Mouse (Mus musculus): ENCODE measurements around the gene Car7. TPM values are rescaled to one million over a fixed set of nuclear protein-coding genes. Genes with fewer than 3 reads are reported as not detected.
A peak's percentile ranks its signal among the peaks of the same experiment; 100 is the strongest.

Car7 gene
- 2.8 and 3.6 TPM in 2 replicates for polyA plus RNA-seq (2012; ENCODE audit: insufficient read depth, insufficient read length, missing spikeins)

GRCm38 (mm10) chr8:104533971-104534778 lies at the start of gene Car7, which contains the start of gene Nae1:
TSS of gene Car7 (plus strand) at chr8:104534689.
TSS of gene Nae1 (minus strand) at chr8:104534637.
- H3K4me3 ChIP-seq (ENCODE audit: insufficient read depth, low read depth, low read length): peak within 1 kb of the TSS; percentile 95
- H3K4me1 ChIP-seq (ENCODE audit: control insufficient read depth, insufficient read depth, insufficient read length, low read length): peaks cover 3% of the 10 kb centered on the region; the same call in 1 of the 2 replicates
- peak within 1 kb of the TSS; percentile 75 for H3K27ac ChIP-seq (replicated peaks; ENCODE audit: low read depth, low read length)

DNA sequence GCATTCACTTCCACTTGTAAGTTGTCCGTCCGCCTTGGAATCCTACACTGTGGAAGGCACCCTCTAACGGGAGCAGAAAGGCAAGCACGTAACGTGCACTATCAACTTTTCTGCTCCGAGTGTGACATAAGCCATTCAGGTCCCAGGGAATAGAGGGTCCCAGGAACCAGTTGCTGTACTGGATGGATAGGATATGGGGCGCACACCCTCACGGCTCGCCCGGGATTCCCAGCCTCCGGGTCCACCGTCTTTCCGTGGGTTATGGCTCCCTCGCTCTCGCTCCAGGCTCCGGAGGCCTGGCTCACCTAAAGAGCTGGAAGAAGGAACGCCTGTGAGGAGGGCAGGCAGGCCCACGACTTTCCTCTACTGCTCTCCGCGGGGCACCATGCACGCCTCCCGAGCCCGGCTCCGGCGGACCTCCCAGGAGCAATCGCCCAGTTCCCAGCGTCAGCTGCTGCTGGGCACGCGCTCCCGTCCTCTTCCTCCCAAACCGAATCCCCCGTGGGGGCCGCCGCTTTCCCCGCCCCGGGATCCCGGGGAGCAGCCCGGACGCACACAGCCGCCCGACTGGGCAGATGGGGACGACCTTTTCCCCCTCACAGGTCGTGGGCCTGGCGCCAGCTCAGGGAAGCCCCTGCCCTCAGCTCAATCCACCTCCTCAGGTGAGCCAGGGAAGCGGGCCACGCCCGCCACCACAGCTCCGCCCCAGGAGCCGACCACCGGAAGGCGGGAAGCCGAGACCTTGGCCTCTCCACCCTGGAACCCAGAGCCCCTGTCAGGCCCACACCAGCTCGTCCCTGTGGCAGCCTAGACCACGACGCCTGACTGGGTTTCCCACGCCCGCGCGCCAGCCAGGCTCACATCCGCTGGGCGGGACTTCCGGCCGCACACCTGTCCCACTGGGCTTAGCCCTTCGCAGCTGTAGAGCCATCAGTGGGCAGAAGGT lies 25.2 kb upstream of the Car7 start, which contains the start of gene Terb1:
Gene Terb1, minus strand, starts transcription at position 850 of the 946 bp plus-strand sequence.
- Histone ChIP-seq H3K4me3 (ENCODE audit: insufficient read depth, low read depth, low read length) (peak within 1 kb of the TSS; percentile 56), H3K4me1 (ENCODE audit: control insufficient read depth, insufficient read depth, insufficient read length, low read length) (no peaks in the 10 kb centered on the region), H3K27ac (replicated peaks; ENCODE audit: low read depth, low read length) (no peak within 1 kb of the TSS)

DNA sequence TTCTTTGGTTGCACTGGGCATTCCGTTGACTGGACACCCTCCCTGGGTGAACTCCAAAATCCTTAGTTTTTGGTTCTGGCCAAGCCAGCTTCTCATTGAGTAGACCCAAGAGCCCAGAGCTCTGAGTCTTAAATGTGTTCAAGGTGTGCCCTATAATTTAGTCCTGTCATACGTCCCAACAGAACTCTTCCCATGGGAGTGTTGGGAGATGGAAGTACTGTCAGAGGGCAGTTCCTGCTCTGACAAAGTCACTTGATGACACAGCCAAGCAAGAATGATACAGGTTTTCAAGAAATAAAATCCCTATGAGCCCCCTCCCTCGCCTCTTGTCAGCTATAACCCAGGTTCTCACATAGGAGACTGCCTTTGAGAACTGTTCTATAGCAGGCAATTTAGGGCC lies 24.4 kb upstream of the Car7 start:
- peak overlapping the region; percentile 56; the same call in 1 of the 2 replicates for H3K4me3 ChIP-seq (ENCODE audit: insufficient read depth, low read depth, low read length)
- H3K4me1 ChIP-seq (ENCODE audit: control insufficient read depth, insufficient read depth, insufficient read length, low read length): no peaks in the 10 kb centered on the region
- H3K27ac ChIP-seq (replicated peaks; ENCODE audit: low read depth, low read length): no peak overlapping the region

DNA sequence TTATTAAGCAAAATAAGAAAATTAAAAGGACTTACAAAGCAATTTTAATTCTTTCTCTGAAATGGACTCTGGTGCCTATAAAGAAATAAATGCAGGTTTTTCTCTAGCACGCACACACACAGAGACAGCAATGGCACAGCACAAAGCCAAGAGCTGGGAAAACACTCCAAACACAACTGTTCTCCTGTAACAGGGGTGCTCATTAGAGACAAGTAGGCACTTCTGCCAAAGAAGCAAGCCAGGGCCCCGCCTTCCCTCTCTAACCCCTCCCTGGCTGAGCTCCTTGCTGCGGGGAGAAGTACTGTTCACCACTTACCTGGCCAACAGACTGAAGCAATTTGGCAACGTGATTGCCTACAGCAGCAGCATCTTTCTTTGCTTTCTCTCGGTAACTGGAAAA lies 16.6 kb upstream of the Car7 start:
- no peak overlapping the region for H3K4me3 ChIP-seq (ENCODE audit: insufficient read depth, low read depth, low read length)
- no peak overlapping the region for H3K27ac ChIP-seq (replicated peaks; ENCODE audit: low read depth, low read length)
- H3K4me1 ChIP-seq (ENCODE audit: control insufficient read depth, insufficient read depth, insufficient read length, low read length): no peaks in the 10 kb centered on the region

DNA sequence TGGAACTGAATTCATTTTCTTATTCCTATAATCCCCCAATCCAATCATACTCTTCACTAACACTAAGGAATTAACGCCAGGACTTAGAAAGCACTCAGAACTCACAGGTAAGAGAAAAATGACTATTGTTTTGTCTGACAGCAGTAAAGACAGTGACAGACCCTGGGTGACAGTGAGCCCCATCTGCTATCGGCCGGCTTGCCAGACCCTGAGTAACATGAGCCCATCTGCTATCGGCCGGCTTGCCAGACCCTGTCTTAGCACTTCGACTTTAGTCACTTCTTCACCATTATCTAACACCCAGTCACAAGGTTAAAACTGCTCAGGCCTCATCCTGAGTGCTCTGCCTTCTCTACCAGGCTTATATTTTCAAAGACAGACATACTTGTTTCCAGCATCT lies 4.8 kb upstream of the Car7 start:
- Histone ChIP-seq H3K4me1 (ENCODE audit: control insufficient read depth, insufficient read depth, insufficient read length, low read length) (no peaks in the 10 kb centered on the region), H3K27ac (replicated peaks; ENCODE audit: low read depth, low read length) (no peak overlapping the region), H3K4me3 (ENCODE audit: insufficient read depth, low read depth, low read length) (no peak overlapping the region)

- peaks cover 3% of the 10 kb centered on the region; the same call in 1 of the 2 replicates for H3K4me1 ChIP-seq (ENCODE audit: control insufficient read depth, insufficient read depth, insufficient read length, low read length)
- H3K27ac ChIP-seq (replicated peaks; ENCODE audit: low read depth, low read length): no peak overlapping the region
- H3K4me3 ChIP-seq (ENCODE audit: insufficient read depth, low read depth, low read length): peak overlapping the region; percentile 95
Observed at GRCm38 (mm10) chr8:104533551-104533950, 938 bp upstream of the Car7 start.

DNA sequence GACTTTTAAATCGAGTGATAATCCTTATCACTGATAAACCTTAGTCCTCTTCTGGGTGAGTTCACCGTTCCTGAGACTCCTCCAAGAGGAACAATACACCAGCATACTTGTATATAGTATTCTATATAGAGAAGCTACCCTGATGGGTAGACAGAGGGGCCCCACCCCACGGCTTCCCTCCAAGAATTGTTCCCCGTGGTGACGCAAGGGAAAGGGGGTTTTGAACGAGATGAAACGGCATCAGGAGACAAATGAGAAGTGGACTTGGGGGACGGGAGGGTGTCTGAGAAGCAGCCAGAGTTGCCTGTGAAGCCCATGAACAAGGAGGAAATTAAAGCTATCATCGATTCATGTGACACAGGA lies 271 bp downstream of the Car7 start:
- peak overlapping the region; percentile 75 for H3K27ac ChIP-seq (replicated peaks; ENCODE audit: low read depth, low read length)
- H3K4me1 ChIP-seq (ENCODE audit: control insufficient read depth, insufficient read depth, insufficient read length, low read length): peaks cover 3% of the 10 kb centered on the region; the same call in 1 of the 2 replicates
- H3K4me3 ChIP-seq (ENCODE audit: insufficient read depth, low read depth, low read length): peak overlapping the region; percentile 70

- Histone ChIP-seq H3K4me3 (ENCODE audit: insufficient read depth, low read depth, low read length) (peak overlapping the region; percentile 70), H3K27ac (replicated peaks; ENCODE audit: low read depth, low read length) (peak overlapping the region; percentile 75), H3K4me1 (ENCODE audit: control insufficient read depth, insufficient read depth, insufficient read length, low read length) (peaks cover 3% of the 10 kb centered on the region; the same call in 1 of the 2 replicates)
Observed at GRCm38 (mm10) chr8:104535378-104535777, 889 bp downstream of the Car7 start.

DNA sequence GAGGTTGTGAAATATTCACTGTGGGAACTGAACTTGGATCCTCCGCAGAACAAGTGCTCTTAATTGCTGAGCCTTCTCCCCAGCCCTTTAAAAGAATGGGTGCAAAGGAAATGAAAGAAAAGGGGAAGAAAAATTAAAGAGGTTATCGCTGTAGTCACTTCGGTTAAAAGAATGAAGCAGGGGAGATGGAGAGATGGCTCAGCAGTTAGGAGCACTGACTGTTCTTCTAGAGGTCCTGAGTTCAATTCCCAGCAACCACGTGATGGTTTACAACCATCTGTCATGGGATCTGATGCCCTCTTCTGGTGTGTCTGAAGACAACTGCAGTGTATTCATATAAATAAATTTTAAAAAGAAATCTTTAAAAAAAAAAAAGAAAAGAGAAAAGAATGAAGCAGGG lies 1.5 kb downstream of the Car7 start:
- Histone ChIP-seq H3K4me3 (ENCODE audit: insufficient read depth, low read depth, low read length) (peak overlapping the region; percentile 70), H3K27ac (replicated peaks; ENCODE audit: low read depth, low read length) (0 out of 2 replicates have a peak overlapping the region, but pooled peaks have one; percentile 75), H3K4me1 (ENCODE audit: control insufficient read depth, insufficient read depth, insufficient read length, low read length) (peaks cover 3% of the 10 kb centered on the region; the same call in 1 of the 2 replicates)

DNA sequence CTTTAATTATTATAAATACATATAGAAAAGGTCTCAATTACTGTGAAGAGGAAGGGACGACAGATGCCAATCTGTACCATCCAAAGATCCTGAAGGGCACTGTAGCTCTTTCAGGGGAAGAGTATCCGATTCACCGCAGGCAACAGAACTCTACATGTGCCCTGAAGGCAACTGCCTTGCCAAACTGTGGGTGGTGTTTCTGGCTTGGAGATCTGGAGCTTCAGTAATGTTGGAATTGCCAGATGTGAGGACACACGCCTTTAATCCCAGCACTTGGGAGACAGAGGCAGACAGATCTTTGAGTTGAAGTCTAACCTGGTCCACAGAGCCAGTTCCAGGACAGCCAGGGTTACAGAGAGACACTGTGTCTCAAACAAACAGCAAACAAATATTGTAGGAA lies 4.4 kb downstream of the Car7 start:
- Histone ChIP-seq H3K27ac (replicated peaks; ENCODE audit: low read depth, low read length) (no peak overlapping the region), H3K4me3 (ENCODE audit: insufficient read depth, low read depth, low read length) (no peak overlapping the region), H3K4me1 (ENCODE audit: control insufficient read depth, insufficient read depth, insufficient read length, low read length) (peaks cover 5% of the 10 kb centered on the region; the same call in 1 of the 2 replicates)

GRCm38 (mm10) chr8:104539566-104539965 lies 5.1 kb downstream of the Car7 start:
- H3K4me3 ChIP-seq (ENCODE audit: insufficient read depth, low read depth, low read length): no peak overlapping the region
- peaks cover 5% of the 10 kb centered on the region; the same call in 1 of the 2 replicates for H3K4me1 ChIP-seq (ENCODE audit: control insufficient read depth, insufficient read depth, insufficient read length, low read length)
- no peak overlapping the region for H3K27ac ChIP-seq (replicated peaks; ENCODE audit: low read depth, low read length)

GRCm38 (mm10) chr8:104540238-104540637 lies 5.7 kb downstream of the Car7 start:
- Histone ChIP-seq H3K4me1 (ENCODE audit: control insufficient read depth, insufficient read depth, insufficient read length, low read length) (peaks cover 5% of the 10 kb centered on the region; the same call in 1 of the 2 replicates), H3K27ac (replicated peaks; ENCODE audit: low read depth, low read length) (no peak overlapping the region), H3K4me3 (ENCODE audit: insufficient read depth, low read depth, low read length) (peak overlapping the region; percentile 61; the same call in 1 of the 2 replicates)

- peak overlapping the region; percentile 58 for H3K27ac ChIP-seq (replicated peaks; ENCODE audit: low read depth, low read length)
- peaks cover 4% of the 10 kb centered on the region; the same call in 1 of the 2 replicates for H3K4me1 ChIP-seq (ENCODE audit: control insufficient read depth, insufficient read depth, insufficient read length, low read length)
- peak overlapping the region; percentile 61 for H3K4me3 ChIP-seq (ENCODE audit: insufficient read depth, low read depth, low read length)
Observed at GRCm38 (mm10) chr8:104540710-104541514, 6.4 kb downstream of the Car7 start.

DNA sequence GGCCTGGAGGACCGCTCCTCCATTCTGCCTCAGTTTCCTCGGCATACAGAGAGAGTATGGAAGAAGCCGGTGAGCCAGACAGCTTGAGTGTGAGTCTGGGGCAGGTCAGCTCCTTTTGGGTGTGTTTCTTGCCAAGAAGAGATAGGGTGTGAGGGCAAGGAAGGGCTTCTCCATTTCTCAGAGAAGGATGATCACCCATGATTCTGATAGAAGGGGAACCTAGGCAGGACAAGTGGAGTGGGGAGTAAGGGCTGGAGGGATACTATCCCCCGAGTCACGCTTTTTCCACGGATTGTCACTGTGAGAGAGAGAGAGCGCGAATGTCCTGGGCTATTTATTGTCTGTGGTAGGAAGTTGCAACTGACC lies 7.0 kb downstream of the Car7 start:
- Histone ChIP-seq H3K27ac (replicated peaks; ENCODE audit: low read depth, low read length) (peak overlapping the region; percentile 58), H3K4me3 (ENCODE audit: insufficient read depth, low read depth, low read length) (peak overlapping the region; percentile 61), H3K4me1 (ENCODE audit: control insufficient read depth, insufficient read depth, insufficient read length, low read length) (peaks cover 9% of the 10 kb centered on the region; the same call in 1 of the 2 replicates)

Data from brown adipose tissue, adult 24 weeks (tissue).